Mouse (Mus musculus): Measurements from ENCODE around the gene Crip2.
A peak's percentile ranks its signal among the peaks of the same experiment; 100 is the strongest.

DNA sequence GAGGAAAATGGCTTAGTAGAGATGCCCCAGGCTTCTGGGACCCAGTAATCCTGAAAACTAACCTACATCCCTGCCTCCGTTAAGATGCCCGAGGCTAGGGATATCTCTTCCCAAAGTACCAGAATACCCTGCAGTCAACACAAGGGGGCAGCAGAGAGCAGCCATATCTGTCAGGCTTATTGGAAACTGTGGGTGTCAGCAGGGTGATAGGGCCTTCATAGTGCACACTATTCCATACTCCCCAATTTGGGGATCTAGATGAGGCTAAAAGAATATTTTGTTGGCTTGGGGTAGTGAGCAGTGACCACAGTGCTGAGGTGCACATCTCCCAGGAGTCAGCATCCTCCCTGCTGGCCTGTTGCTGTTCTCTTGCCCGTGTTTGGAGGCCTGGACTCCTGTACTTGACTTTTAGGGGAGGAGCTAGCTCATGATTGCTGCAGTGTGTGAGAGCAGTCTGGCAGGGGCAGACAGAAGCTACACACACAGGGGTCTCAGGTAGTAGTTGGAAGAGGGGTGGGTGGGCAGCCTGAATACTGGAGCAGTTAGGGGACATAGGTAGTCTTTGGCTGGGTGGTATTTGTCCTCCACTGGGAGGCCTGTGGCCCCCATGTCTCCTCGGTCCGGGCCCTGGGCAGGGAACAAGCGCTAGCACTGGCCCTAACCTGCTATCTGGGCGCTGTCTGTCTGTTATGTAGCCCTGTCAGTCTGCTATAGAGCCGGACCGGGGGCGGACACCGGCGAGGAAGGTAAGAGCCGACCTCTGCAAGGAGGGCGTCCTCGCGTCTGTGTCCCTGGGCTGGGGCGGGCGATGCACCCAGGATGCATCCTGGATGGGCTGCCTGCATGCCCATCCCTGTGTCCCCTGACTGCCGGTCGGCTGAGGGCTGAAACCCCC is 20.3 kb upstream of the Crip2 start:
- peak; percentile 99 for TF ChIP-seq CTCF (IDR thresholded peaks at IDR 0.05; ENCODE audit: low read depth, low read length)
- no peak for TF ChIP-seq GATA1 (IDR thresholded peaks at IDR 0.05; ENCODE audit: borderline replicate concordance, low read length)
- no peak for TF ChIP-seq TAL1 (conservative IDR thresholded peaks at IDR 0.05; ENCODE audit: low read depth, low read length)
- TF ChIP-seq POLR2AphosphoS5 (IDR thresholded peaks at IDR 0.05; ENCODE audit: insufficient replicate concordance, low read depth, low read length) = no peak
- TF ChIP-seq GATA2 (IDR thresholded peaks at IDR 0.05; ENCODE audit: borderline replicate concordance, low read depth, low read length) = no peak
